Mouse (Mus musculus) kidney, adult 2 months (tissue): ENCODE measurements around the gene Mia2.

Experiments
- CTCF ChIP-seq: fragments of 200-500 bp; conservative IDR thresholded peaks from 2 replicates; pipeline ENCODE4 v1.5.1; 2011; ENCODE audit warnings: low read depth, mild to moderate bottlenecking, control low read depth, low read length, moderate library complexity, mixed read lengths; ENCODE audit not compliant: insufficient read depth, insufficient read length
- POLR2A ChIP-seq: fragments of 200-500 bp; IDR thresholded peaks from one replicate; pipeline ENCODE4 v1.6.1; 2011; ENCODE audit warnings: low read depth, low read length, control low read depth

DNA sequence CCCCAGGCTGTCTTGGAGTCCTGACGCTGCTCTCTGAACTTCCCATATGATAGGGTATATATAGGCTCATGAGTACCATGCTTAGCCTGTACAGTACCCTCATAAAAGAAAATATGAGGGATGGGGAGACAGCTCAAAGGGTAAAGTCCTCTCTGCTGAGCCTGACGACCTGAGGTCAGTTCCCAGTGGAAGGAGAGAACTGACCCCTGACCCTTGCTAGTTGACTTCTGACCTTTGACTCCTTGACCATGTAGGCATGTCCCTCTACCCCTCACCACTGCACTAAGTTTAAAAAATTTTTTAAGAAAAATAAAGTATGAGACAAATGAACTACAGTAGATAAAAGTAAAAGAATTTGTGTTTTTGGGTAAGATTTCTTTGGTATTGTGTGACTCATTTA is 65.5 kb downstream of the Mia2 start:
- TF ChIP-seq POLR2A (no peak), CTCF (no peak)
